Mouse (Mus musculus) embryonic facial prominence, embryonic 14.5 days (tissue): ENCODE results near the gene Dmpk. TPM values are rescaled to one million over a fixed set of nuclear protein-coding genes. Genes with fewer than 3 reads are reported as not detected.

Source experiments
- ATAC-seq: fragments of 200-750 bp; cut with Nextera tagmentation; 2 replicates; pipeline ENCODE4 v1.8.0; 2017; ENCODE audit warnings: low read depth, moderate number of reproducible peaks, moderate TSS enrichment
- DNase-seq: peaks from one replicate; pipeline ENCODE4 v3.0.0-alpha.2; 2015; ENCODE audit warnings: low spot score
- H3K27ac ChIP-seq: fragments of 300-500 bp; sonication (generic); replicated peaks from 2 replicates; pipeline ENCODE4 v1.5.1; 2014; ENCODE audit warnings: low read depth, mild to moderate bottlenecking, low read length, moderate library complexity
- H3K27me3 ChIP-seq: fragments of 300-500 bp; sonication (generic); replicated peaks from 2 replicates; pipeline ENCODE4 v1.6.1; 2014; ENCODE audit warnings: low read length; ENCODE audit not compliant: control insufficient read depth, insufficient read depth
- H3K36me3 ChIP-seq: fragments of 300-500 bp; sonication (generic); 2 replicates; pipeline ENCODE4 v1.6.1; 2014; ENCODE audit warnings: low read length, mixed read lengths; ENCODE audit not compliant: control insufficient read depth, insufficient read depth
- H3K4me1 ChIP-seq: fragments of 300-500 bp; sonication (generic); 2 replicates; pipeline ENCODE4 v1.6.1; 2014; ENCODE audit warnings: antibody characterized with exemption, low read length; ENCODE audit not compliant: control insufficient read depth, insufficient read depth
- H3K4me2 ChIP-seq: fragments of 300-500 bp; sonication (generic); 2 replicates; pipeline ENCODE4 v1.6.1; 2014; ENCODE audit warnings: low read depth, mild to moderate bottlenecking, low read length, moderate library complexity, mixed read lengths
- H3K4me3 ChIP-seq: fragments of 300-500 bp; sonication (generic); 2 replicates; pipeline ENCODE4 v1.5.1; 2014; ENCODE audit warnings: low read depth, mild to moderate bottlenecking, low read length
- H3K9ac ChIP-seq: fragments of 300-500 bp; sonication (generic); 2 replicates; pipeline ENCODE4 v1.6.1; 2014; ENCODE audit warnings: low read depth, mild to moderate bottlenecking, low read length, moderate library complexity, mixed read lengths
- H3K9me3 ChIP-seq: fragments of 300-500 bp; sonication (generic); 2 replicates; pipeline ENCODE4 v1.6.1; 2016; ENCODE audit warnings: low read length; ENCODE audit not compliant: control insufficient read depth
- WGBS: fragments of 180-500 bp; shearing (Covaris S2); extraction: QIAGEN DNeasy Blood & Tissue Kit; methylation state at CpG from one replicate; pipeline ENCODE4 v1.1.7; 2014; 5-methylcytosine and 5-hydroxymethylcytosine counted together
- polyA plus RNA-seq: library from polyadenylated mRNA; unstranded; fragments of >200 nt; fragmentation: Nextera tagmentation; extraction: Ambion mirVana; gene quantifications from 2 replicates; pipeline ENCODE4 v1.2.1, GENCODE M21; 2014

Gene Dmpk
- polyA plus RNA-seq, 1 experiment from 2014 or later: 58.2 TPM

GRCm38 (mm10) chr7:19078732-19079131, 4.9 kb upstream of the Dmpk start:
- Histone ChIP-seq H3K36me3 (peaks cover 58% of the 10 kb centered on the region), H3K9ac (no peak overlapping the region), H3K4me3 (no peak overlapping the region), H3K4me1 (peaks cover 15% of the 10 kb centered on the region), H3K9me3 (no peaks in the 10 kb centered on the region), H3K27me3 (no peaks in the 10 kb centered on the region), H3K27ac (no peak overlapping the region), H3K4me2 (no peak overlapping the region)
- no peak for DNase-seq
- 77% methylated on average over 3 of the region's 3 CpGs for WGBS
- no peak for ATAC-seq

DNA sequence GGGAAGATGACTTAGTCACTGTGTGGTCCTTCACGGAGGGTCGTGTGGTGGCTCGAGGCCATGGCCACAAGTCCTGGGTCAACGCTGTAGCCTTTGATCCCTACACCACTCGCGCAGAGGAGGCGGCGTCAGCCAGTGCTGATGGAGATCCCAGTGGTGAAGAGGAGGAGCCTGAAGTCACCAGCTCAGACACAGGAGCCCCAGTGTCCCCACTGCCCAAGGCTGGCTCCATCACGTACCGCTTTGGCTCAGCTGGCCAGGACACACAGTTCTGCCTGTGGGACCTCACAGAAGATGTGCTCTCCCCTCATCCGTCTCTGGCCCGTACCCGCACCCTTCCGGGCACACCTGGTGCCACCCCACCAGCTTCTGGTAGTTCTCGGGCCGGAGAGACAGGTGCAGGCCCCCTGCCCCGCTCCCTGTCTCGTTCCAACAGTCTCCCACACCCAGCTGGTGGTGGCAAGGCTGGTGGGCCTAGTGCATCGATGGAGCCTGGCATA, 3.1 kb upstream of the Dmpk start:
- WGBS: 85% methylated on average over 19 of the region's 19 CpGs
- Histone ChIP-seq H3K27me3 (no peaks in the 10 kb centered on the region), H3K27ac (no peak overlapping the region), H3K36me3 (peaks cover 58% of the 10 kb centered on the region), H3K4me1 (peaks cover 23% of the 10 kb centered on the region), H3K9ac (no peak overlapping the region), H3K9me3 (no peaks in the 10 kb centered on the region), H3K4me3 (no peak overlapping the region), H3K4me2 (no peak overlapping the region)
- DNase-seq: no peak
- no peak for ATAC-seq

GRCm38 (mm10) chr7:19082171-19082570, 1.5 kb upstream of the Dmpk start:
- H3K9ac ChIP-seq: no peak overlapping the region
- no peak overlapping the region for H3K4me3 ChIP-seq
- H3K4me2 ChIP-seq: no peak overlapping the region
- DNase-seq: no peak
- no peaks in the 10 kb centered on the region for H3K27me3 ChIP-seq
- H3K4me1 ChIP-seq: peaks cover 22% of the 10 kb centered on the region
- no peak overlapping the region for H3K27ac ChIP-seq
- no peaks in the 10 kb centered on the region for H3K9me3 ChIP-seq
- ATAC-seq: no peak
- 77% methylated on average over 4 of the region's 4 CpGs for WGBS
- H3K36me3 ChIP-seq: peaks cover 60% of the 10 kb centered on the region

GRCm38 (mm10) chr7:19083096-19083495, 553 bp upstream of the Dmpk start:
- Histone ChIP-seq H3K36me3 (peaks cover 65% of the 10 kb centered on the region), H3K27me3 (no peaks in the 10 kb centered on the region), H3K9ac (no peak overlapping the region), H3K9me3 (no peaks in the 10 kb centered on the region), H3K27ac (peak overlapping the region; percentile 63; the same call in 1 of the 2 replicates), H3K4me2 (peak overlapping the region; percentile 45; the same call in 1 of the 2 replicates), H3K4me1 (peaks cover 13% of the 10 kb centered on the region), H3K4me3 (no peak overlapping the region)
- DNase-seq (no peak), ATAC-seq (no peak)
- WGBS: 54% methylated on average over 6 of the region's 6 CpGs

DNA sequence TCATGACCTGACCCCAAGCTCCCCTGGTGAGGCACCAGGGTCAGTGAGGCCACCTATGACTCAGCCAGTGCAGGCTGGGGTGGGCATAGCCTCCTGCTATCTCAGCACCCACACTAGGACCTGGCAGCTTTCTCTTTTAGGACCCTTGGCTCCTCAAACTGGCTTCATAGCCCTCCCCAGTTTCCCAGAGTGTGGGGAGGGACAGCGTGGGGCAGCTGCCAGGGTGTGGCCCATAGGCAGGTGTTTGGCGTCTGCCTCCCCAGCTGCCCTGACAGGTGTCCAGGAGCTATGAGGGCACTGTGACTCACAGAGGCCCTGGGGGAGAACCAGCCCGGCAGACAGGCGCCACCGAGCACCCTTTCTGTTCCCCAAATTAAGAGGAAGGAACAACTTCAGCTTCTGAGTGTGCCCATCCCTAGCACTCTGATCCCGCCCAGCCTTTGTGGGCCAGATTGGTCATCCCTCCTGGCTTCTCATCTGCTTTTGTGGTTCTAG, 675 bp downstream of the Dmpk start:
- Histone ChIP-seq H3K9ac (peak overlapping the region; percentile 45), H3K9me3 (no peaks in the 10 kb centered on the region), H3K27ac (peak overlapping the region; percentile 63), H3K4me1 (peaks cover 13% of the 10 kb centered on the region), H3K4me2 (peak overlapping the region; percentile 45), H3K36me3 (peaks cover 61% of the 10 kb centered on the region), H3K27me3 (no peaks in the 10 kb centered on the region), H3K4me3 (peak overlapping the region; percentile 28)
- ATAC-seq: no peak; the same call in 1 of the 2 replicates
- WGBS: 61% methylated on average over 6 of the region's 6 CpGs
- peak; percentile 53 for DNase-seq

- Histone ChIP-seq H3K9ac (peak overlapping the region; percentile 45; the same call in 1 of the 2 replicates), H3K4me2 (peak overlapping the region; percentile 30), H3K27me3 (no peaks in the 10 kb centered on the region), H3K27ac (0 out of 2 replicates have a peak overlapping the region, but pooled peaks have one; percentile 48), H3K4me1 (peaks cover 13% of the 10 kb centered on the region), H3K9me3 (no peaks in the 10 kb centered on the region), H3K4me3 (peak overlapping the region; percentile 13), H3K36me3 (peaks cover 55% of the 10 kb centered on the region)
- ATAC-seq: no peak
- no peak for DNase-seq
- 26% methylated on average over 9 of the region's 9 CpGs for WGBS
Measured at GRCm38 (mm10) chr7:19084921-19085473, 1.3 kb downstream of the Dmpk start.

- H3K4me3 ChIP-seq: peak overlapping the region; percentile 13
- H3K4me2 ChIP-seq: peak overlapping the region; percentile 30
- 11% methylated on average over 6 of the region's 6 CpGs for WGBS
- H3K27ac ChIP-seq: no peak overlapping the region
- no peaks in the 10 kb centered on the region for H3K9me3 ChIP-seq
- ATAC-seq (no peak), DNase-seq (no peak)
- H3K27me3 ChIP-seq: no peaks in the 10 kb centered on the region
- peak overlapping the region; percentile 45; the same call in 1 of the 2 replicates for H3K9ac ChIP-seq
- peaks cover 55% of the 10 kb centered on the region for H3K36me3 ChIP-seq
- H3K4me1 ChIP-seq: peaks cover 13% of the 10 kb centered on the region
Measured at GRCm38 (mm10) chr7:19085495-19085894, 1.8 kb downstream of the Dmpk start.

DNA sequence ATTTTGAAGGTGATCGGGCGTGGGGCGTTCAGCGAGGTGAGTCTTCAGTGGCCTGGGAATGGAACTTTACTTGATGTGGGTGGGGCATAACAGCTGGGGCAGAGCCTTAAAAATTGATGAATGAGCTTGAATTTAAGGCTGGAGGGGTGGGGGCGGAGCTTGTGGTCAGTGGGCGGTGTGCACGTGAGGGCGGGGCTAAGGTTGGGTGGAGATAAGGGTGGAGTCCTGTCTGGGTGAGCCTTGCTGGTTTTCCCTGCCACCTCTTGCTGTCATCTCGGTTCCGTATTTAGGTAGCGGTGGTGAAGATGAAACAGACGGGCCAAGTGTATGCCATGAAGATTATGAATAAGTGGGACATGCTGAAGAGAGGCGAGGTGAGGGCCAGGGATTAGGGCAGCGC, 2.4 kb downstream of the Dmpk start:
- Histone ChIP-seq H3K36me3 (peaks cover 55% of the 10 kb centered on the region), H3K9me3 (no peaks in the 10 kb centered on the region), H3K9ac (no peak overlapping the region), H3K4me1 (peaks cover 13% of the 10 kb centered on the region), H3K27ac (no peak overlapping the region), H3K4me3 (0 out of 2 replicates have a peak overlapping the region, but pooled peaks have one; percentile 13), H3K27me3 (no peaks in the 10 kb centered on the region), H3K4me2 (peak overlapping the region; percentile 30)
- ATAC-seq: no peak
- 17% methylated on average over 14 of the region's 14 CpGs for WGBS
- DNase-seq: peak; percentile 58

DNA sequence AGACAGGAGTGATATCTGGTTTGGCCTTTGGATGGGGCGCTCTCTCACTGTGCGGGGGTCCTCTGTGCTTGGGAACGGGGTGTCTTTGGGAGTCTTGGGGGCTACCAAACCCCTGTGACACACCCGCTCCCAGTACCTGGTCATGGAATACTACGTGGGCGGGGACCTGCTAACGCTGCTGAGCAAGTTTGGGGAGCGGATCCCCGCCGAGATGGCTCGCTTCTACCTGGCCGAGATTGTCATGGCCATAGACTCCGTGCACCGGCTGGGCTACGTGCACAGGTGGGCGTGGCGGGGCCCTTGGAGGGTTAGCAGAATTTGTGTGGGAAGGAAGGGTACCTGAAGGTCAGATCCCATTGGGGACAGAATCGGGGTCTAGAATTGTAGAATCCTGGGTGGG, 3.1 kb downstream of the Dmpk start:
- no peak overlapping the region for H3K9ac ChIP-seq
- no peak overlapping the region for H3K27ac ChIP-seq
- peaks cover 55% of the 10 kb centered on the region for H3K36me3 ChIP-seq
- ATAC-seq (no peak), DNase-seq (no peak)
- WGBS: 63% methylated on average over 18 of the region's 18 CpGs
- no peaks in the 10 kb centered on the region for H3K9me3 ChIP-seq
- no peak overlapping the region for H3K4me3 ChIP-seq
- no peaks in the 10 kb centered on the region for H3K27me3 ChIP-seq
- H3K4me1 ChIP-seq: peaks cover 13% of the 10 kb centered on the region
- H3K4me2 ChIP-seq: no peak overlapping the region
